Mouse (Mus musculus): ENCODE data around the gene Cldn6. TPM values are rescaled to one million over a fixed set of nuclear protein-coding genes. Genes with fewer than 3 reads are reported as not detected.

Cldn6 gene
- polyA plus RNA-seq, 1 experiment = 0.10 TPM

- Histone ChIP-seq H3K4me1 (ENCODE audit: control insufficient read depth, insufficient read depth, insufficient read length, low read length) (peaks cover 5% of the 10 kb centered on the region; the same call in 1 of the 2 replicates), H3K27ac (ENCODE audit: insufficient read depth, low read depth, low read length) (no peak overlapping the region), H3K36me3 (ENCODE audit: control insufficient read depth, insufficient read depth, low read length) (no peaks in the 10 kb centered on the region), H3K4me3 (ENCODE audit: low read depth, low read length) (peak overlapping the region; percentile 80), H3K27me3 (ENCODE audit: control insufficient read depth, insufficient read depth, low read length) (peaks cover 12% of the 10 kb centered on the region)
- WGBS = under 1% methylated on average over 28 of the region's 28 CpGs
- TF ChIP-seq CTCF (IDR thresholded peaks at IDR 0.05; ENCODE audit: extremely low read depth, insufficient read length, insufficient replicate concordance, low read depth, low read length) (peak; percentile 63; the same call in 1 of the 2 replicates), POLR2A (IDR thresholded peaks at IDR 0.05; ENCODE audit: low read depth, low read length) (no peak; the same call in 1 of the 2 replicates)
These were observed 21.0 kb downstream of the Cldn6 start for GRCm38 (mm10) chr17:23700079-23700478.

- H3K27me3 ChIP-seq (ENCODE audit: control insufficient read depth, insufficient read depth, low read length) = peaks cover 12% of the 10 kb centered on the region
- no peak overlapping the region for H3K27ac ChIP-seq (ENCODE audit: insufficient read depth, low read depth, low read length)
- TF ChIP-seq CTCF (IDR thresholded peaks at IDR 0.05; ENCODE audit: extremely low read depth, insufficient read length, insufficient replicate concordance, low read depth, low read length) = no peak
- TF ChIP-seq POLR2A (IDR thresholded peaks at IDR 0.05; ENCODE audit: low read depth, low read length) = no peak
- no peak overlapping the region for H3K4me3 ChIP-seq (ENCODE audit: low read depth, low read length)
- no peaks in the 10 kb centered on the region for H3K36me3 ChIP-seq (ENCODE audit: control insufficient read depth, insufficient read depth, low read length)
- peaks cover 5% of the 10 kb centered on the region; the same call in 1 of the 2 replicates for H3K4me1 ChIP-seq (ENCODE audit: control insufficient read depth, insufficient read depth, insufficient read length, low read length)
- WGBS = 88% methylated on average over 9 of the region's 9 CpGs
These were observed 24.3 kb downstream of the Cldn6 start for GRCm38 (mm10) chr17:23703301-23703700.

DNA sequence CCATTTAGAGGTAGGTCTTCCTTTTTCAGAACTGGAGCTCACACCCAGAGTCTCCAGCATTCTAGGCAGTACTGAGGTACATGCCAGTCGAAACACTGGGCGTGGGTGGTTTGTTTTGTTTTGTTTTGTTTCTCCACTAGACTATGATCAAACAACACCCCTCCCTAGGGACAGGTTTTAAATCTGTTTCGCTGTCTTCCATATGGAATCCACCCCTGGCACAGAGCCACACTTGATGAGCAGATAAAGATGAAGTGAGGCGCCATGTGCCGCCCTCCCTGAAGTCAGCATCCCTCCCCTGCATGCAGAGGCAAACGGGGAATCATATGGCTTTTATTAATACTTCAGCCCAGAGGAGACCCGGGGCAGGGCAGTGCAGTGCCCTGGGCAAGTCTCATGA, 25.7 kb downstream of the Cldn6 start:
- Histone ChIP-seq H3K4me3 (ENCODE audit: low read depth, low read length) (no peak overlapping the region), H3K27me3 (ENCODE audit: control insufficient read depth, insufficient read depth, low read length) (peaks cover 6% of the 10 kb centered on the region; the same call in 1 of the 2 replicates), H3K27ac (ENCODE audit: insufficient read depth, low read depth, low read length) (no peak overlapping the region), H3K36me3 (ENCODE audit: control insufficient read depth, insufficient read depth, low read length) (no peaks in the 10 kb centered on the region), H3K4me1 (ENCODE audit: control insufficient read depth, insufficient read depth, insufficient read length, low read length) (0 out of 2 replicates have a peak, but pooled peaks cover 2% of the 10 kb centered on the region)
- TF ChIP-seq CTCF (IDR thresholded peaks at IDR 0.05; ENCODE audit: extremely low read depth, insufficient read length, insufficient replicate concordance, low read depth, low read length) = no peak
- TF ChIP-seq POLR2A (IDR thresholded peaks at IDR 0.05; ENCODE audit: low read depth, low read length) = no peak
- WGBS = 39% methylated on average over 7 of the region's 7 CpGs

DNA sequence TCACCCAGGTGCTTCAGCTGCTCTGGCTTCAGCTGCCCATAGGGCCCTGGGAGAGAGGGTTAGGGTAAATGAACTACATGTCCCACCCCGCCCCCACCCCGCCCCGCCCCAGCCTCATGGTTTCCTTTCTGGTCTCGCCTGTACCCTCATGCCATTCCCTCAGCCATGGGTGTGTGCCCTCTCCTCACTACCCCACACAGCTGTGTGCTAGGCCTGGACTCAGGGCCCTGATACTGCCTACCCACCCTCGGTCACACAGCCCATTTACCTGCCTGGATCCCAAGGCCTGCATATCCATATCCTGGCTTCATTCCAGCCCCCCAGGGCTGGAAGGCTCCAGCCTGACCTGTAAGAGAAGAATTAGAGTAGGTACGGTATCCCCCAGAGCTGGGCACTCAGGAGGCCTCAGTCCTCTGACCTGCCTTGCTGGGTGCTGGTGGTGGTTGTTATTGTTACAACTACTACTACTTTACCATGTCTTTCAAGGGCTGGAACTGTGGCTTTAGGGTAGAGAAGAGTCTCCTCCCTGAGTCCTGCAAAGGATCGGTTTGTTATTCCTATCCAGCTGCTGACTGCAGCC, 26.6 kb downstream of the Cldn6 start:
- Histone ChIP-seq H3K27ac (ENCODE audit: insufficient read depth, low read depth, low read length) (no peak overlapping the region), H3K36me3 (ENCODE audit: control insufficient read depth, insufficient read depth, low read length) (no peaks in the 10 kb centered on the region), H3K4me1 (ENCODE audit: control insufficient read depth, insufficient read depth, insufficient read length, low read length) (no peaks in the 10 kb centered on the region), H3K27me3 (ENCODE audit: control insufficient read depth, insufficient read depth, low read length) (0 out of 2 replicates have a peak, but pooled peaks cover 4% of the 10 kb centered on the region), H3K4me3 (ENCODE audit: low read depth, low read length) (no peak overlapping the region)
- 70% methylated on average over 7 of the region's 7 CpGs for WGBS
- TF ChIP-seq POLR2A (IDR thresholded peaks at IDR 0.05; ENCODE audit: low read depth, low read length) (no peak), CTCF (IDR thresholded peaks at IDR 0.05; ENCODE audit: extremely low read depth, insufficient read length, insufficient replicate concordance, low read depth, low read length) (no peak)

GRCm38 (mm10) chr17:23706212-23706611, 27.2 kb downstream of the Cldn6 start:
- WGBS = under 1% methylated on average over 3 of the region's 3 CpGs
- Histone ChIP-seq H3K27ac (ENCODE audit: insufficient read depth, low read depth, low read length) (no peak overlapping the region), H3K4me1 (ENCODE audit: control insufficient read depth, insufficient read depth, insufficient read length, low read length) (no peaks in the 10 kb centered on the region), H3K27me3 (ENCODE audit: control insufficient read depth, insufficient read depth, low read length) (0 out of 2 replicates have a peak, but pooled peaks cover under 1% of the 10 kb centered on the region), H3K4me3 (ENCODE audit: low read depth, low read length) (no peak overlapping the region), H3K36me3 (ENCODE audit: control insufficient read depth, insufficient read depth, low read length) (no peaks in the 10 kb centered on the region)
- TF ChIP-seq POLR2A (IDR thresholded peaks at IDR 0.05; ENCODE audit: low read depth, low read length) (no peak), CTCF (IDR thresholded peaks at IDR 0.05; ENCODE audit: extremely low read depth, insufficient read length, insufficient replicate concordance, low read depth, low read length) (peak; percentile 95)

- Histone ChIP-seq H3K4me3 (ENCODE audit: low read depth, low read length) (no peak overlapping the region), H3K27me3 (ENCODE audit: control insufficient read depth, insufficient read depth, low read length) (no peaks in the 10 kb centered on the region), H3K36me3 (ENCODE audit: control insufficient read depth, insufficient read depth, low read length) (no peaks in the 10 kb centered on the region), H3K27ac (ENCODE audit: insufficient read depth, low read depth, low read length) (no peak overlapping the region), H3K4me1 (ENCODE audit: control insufficient read depth, insufficient read depth, insufficient read length, low read length) (peaks cover 13% of the 10 kb centered on the region)
- WGBS = 83% methylated on average over 2 of the region's 2 CpGs
- TF ChIP-seq CTCF (IDR thresholded peaks at IDR 0.05; ENCODE audit: extremely low read depth, insufficient read length, insufficient replicate concordance, low read depth, low read length) (no peak), POLR2A (IDR thresholded peaks at IDR 0.05; ENCODE audit: low read depth, low read length) (no peak)
These were observed 38.0 kb downstream of the Cldn6 start for GRCm38 (mm10) chr17:23717003-23717402.

DNA sequence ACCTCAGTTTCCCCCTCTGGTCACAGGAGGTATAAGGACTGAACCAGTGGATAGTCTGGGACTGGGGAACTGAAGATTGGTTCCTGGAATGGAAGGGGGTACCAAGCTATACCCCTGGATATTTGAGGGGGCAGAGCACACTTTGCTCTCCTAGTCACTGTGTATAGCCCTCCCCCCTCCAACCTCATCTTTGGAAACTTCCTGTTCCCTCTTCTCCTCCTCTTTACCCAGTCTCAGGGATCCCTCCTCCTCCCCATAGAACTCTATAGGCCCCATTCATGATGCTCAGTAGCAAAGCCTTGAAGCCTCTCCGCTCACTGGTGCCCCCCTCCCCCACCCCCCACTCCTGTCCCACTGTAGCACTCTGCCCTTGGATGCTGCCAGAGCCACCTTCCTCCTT, 40.4 kb downstream of the Cldn6 start:
- 83% methylated on average over 1 of the region's 1 CpGs for whole genome bisulfite sequencing
- no peak for TF ChIP-seq CTCF (IDR thresholded peaks at IDR 0.05; ENCODE audit: extremely low read depth, insufficient read length, insufficient replicate concordance, low read depth, low read length)
- no peak for TF ChIP-seq POLR2A (IDR thresholded peaks at IDR 0.05; ENCODE audit: low read depth, low read length)
- no peak overlapping the region for H3K4me3 ChIP-seq (ENCODE audit: low read depth, low read length)
- no peak overlapping the region for H3K27ac ChIP-seq (ENCODE audit: insufficient read depth, low read depth, low read length)
- H3K27me3 ChIP-seq (ENCODE audit: control insufficient read depth, insufficient read depth, low read length) = no peaks in the 10 kb centered on the region
- H3K36me3 ChIP-seq (ENCODE audit: control insufficient read depth, insufficient read depth, low read length) = no peaks in the 10 kb centered on the region
- peaks cover 13% of the 10 kb centered on the region for H3K4me1 ChIP-seq (ENCODE audit: control insufficient read depth, insufficient read depth, insufficient read length, low read length)

Data from small intestine, adult 2 months (tissue).